Mouse (Mus musculus) G1E (cell line): ENCODE results near the gene St6galnac3. TPM values are rescaled to one million over a fixed set of nuclear protein-coding genes. Genes with fewer than 3 reads are reported as not detected.

Experiments
- ATAC-seq: 2 replicates; pipeline ENCODE4 v1.8.0; 2016; ENCODE audit warnings: mild to moderate bottlenecking; ENCODE audit not compliant: insufficient number of reproducible peaks, poor library complexity, low FRiP score, severe bottlenecking; ENCODE audit errors: extremely low read depth
- DNase-seq: peaks from one replicate; pipeline ENCODE4 v3.0.0; 2012; ENCODE audit warnings: low spot score
- H3K27me3 ChIP-seq: 2 replicates; pipeline ENCODE4 v1.6.1; 2012; ENCODE audit warnings: mild to moderate bottlenecking, low read length, inconsistent platforms; ENCODE audit not compliant: insufficient read depth
- H3K36me3 ChIP-seq: replicated peaks from 2 replicates; pipeline ENCODE3; 2012; ENCODE audit warnings: mild to moderate bottlenecking, inconsistent platforms
- H3K4me1 ChIP-seq: 2 replicates; pipeline ENCODE4 v1.6.1; 2012; ENCODE audit warnings: low read depth, low read length, inconsistent platforms, mixed read lengths; ENCODE audit not compliant: insufficient read depth
- H3K4me3 ChIP-seq: 2 replicates; pipeline ENCODE4 v1.5.1; 2012; ENCODE audit warnings: low read depth, mild to moderate bottlenecking, inconsistent platforms, low read length, moderate library complexity, mixed read lengths
- H3K9me3 ChIP-seq: replicated peaks from 2 replicates; pipeline ENCODE4 v1.6.1; 2012; ENCODE audit warnings: inconsistent platforms
- CTCF ChIP-seq: IDR thresholded peaks from 2 replicates; pipeline ENCODE4 v1.5.1; 2012; ENCODE audit warnings: low read depth, low read length, inconsistent platforms, mixed read lengths
- GATA1 ChIP-seq: IDR thresholded peaks from 2 replicates; pipeline ENCODE4 v1.6.1; 2012; ENCODE audit warnings: borderline replicate concordance, low read length, inconsistent platforms, mixed read lengths
- GATA2 ChIP-seq: IDR thresholded peaks from 2 replicates; pipeline ENCODE4 v1.6.1; 2012; ENCODE audit warnings: low read depth, low read length, inconsistent platforms, borderline replicate concordance
- POLR2AphosphoS5 ChIP-seq: IDR thresholded peaks from 2 replicates; pipeline ENCODE4 v1.6.1; 2012; ENCODE audit warnings: low read depth, low read length, inconsistent platforms; ENCODE audit not compliant: insufficient replicate concordance
- TAL1 ChIP-seq: conservative IDR thresholded peaks from 2 replicates; pipeline ENCODE4 v1.6.1; 2012; ENCODE audit warnings: low read depth, low read length, inconsistent platforms, mixed read lengths
- polyA plus RNA-seq: library from polyadenylated mRNA; stranded (reverse); fragments of >175 nt; gene quantifications from 2 replicates; pipeline ENCODE4 v1.2.3, GENCODE M21; 2012
- total RNA-seq, 2 experiments: library from RNA; stranded (forward) in 1 of 2; stranded (reverse) in 1 of 2; fragments of 200-1000 nt in 1 of 2; fragments of >200 nt in 1 of 2; fragmentation: Nextera tagmentation in 1 of 2; gene quantifications; 2 replicates each; pipeline ENCODE4 v1.2.3; 2014 to 2017

St6galnac3 gene
- total and polyA plus RNA-seq, 3 experiments: 1.3 to 62.8 (median 45.7) TPM

DNA sequence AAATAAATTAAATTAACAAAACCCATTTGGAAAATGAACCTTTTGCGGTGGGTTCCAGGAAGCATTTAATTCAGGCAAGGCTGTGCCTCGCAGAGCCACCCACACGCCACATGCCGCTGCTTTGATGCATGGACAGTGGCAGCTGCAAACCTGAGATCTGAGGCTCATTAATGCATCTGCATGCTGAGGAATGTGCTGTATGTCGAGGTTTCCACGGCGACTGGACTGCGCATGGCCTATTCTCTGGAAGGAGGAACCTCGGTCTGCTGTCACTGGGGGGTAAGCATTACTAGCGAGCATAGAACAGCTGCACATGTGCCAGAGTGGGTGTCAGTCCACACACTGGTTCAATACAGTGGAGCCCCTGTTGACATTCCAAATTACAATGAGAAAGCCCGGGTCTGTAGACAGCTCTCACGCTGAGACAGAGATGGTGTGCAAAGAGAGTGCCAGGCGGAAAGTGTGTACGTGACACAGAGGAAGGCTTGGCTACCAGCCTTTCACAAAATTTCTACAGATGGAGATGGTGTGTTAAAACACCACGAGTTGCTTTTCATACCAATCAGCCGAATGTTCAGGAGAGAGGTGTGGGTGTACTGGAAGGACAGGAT, 447.5 kb downstream of the St6galnac3 start:
- Histone ChIP-seq H3K27me3 (no peaks in the 10 kb centered on the region), H3K9me3 (peaks cover 4% of the 10 kb centered on the region; the same call in 1 of the 2 replicates), H3K4me1 (0 out of 2 replicates have a peak, but pooled peaks cover 2% of the 10 kb centered on the region), H3K36me3 (peaks cover 17% of the 10 kb centered on the region), H3K4me3 (no peak overlapping the region)
- TF ChIP-seq GATA2: no peak
- TF ChIP-seq CTCF: no peak
- TF ChIP-seq TAL1: no peak
- TF ChIP-seq GATA1: no peak
- TF ChIP-seq POLR2AphosphoS5: no peak
- ATAC-seq (no peak), DNase-seq (no peak)

DNA sequence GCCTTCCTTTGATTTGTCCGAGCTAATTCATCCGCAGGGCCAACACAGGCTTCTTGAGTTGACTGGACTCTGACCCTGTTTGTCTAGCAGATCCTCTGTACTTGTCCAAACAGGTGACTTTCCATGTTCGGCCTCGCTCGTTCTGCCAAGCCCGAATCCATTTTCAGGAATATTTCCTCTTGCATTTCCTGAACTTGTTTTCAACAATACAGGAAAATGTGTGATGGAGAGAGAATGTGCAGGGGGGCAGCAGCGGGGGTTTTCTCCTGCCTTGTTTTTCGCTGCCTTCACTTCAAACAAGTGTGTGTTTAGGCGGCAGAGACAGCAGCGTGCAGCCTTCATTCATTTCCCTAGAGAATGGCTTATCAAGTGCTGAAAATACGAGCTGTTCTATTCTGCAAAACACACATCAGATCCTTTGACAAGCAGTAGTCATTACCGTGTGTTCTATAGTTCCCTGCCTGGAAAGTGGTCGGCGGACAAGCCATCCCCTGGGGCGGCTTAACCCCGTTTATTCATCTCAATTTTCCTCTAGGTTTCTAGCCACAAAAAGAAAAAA, 448.1 kb downstream of the St6galnac3 start:
- Histone ChIP-seq H3K9me3 (peaks cover 4% of the 10 kb centered on the region; the same call in 1 of the 2 replicates), H3K4me1 (0 out of 2 replicates have a peak, but pooled peaks cover 2% of the 10 kb centered on the region), H3K4me3 (no peak overlapping the region), H3K27me3 (no peaks in the 10 kb centered on the region), H3K36me3 (peaks cover 17% of the 10 kb centered on the region)
- DNase-seq (no peak), ATAC-seq (no peak)
- no peak for TF ChIP-seq POLR2AphosphoS5
- TF ChIP-seq GATA1: no peak
- no peak for TF ChIP-seq CTCF
- no peak for TF ChIP-seq GATA2
- TF ChIP-seq TAL1: no peak

DNA sequence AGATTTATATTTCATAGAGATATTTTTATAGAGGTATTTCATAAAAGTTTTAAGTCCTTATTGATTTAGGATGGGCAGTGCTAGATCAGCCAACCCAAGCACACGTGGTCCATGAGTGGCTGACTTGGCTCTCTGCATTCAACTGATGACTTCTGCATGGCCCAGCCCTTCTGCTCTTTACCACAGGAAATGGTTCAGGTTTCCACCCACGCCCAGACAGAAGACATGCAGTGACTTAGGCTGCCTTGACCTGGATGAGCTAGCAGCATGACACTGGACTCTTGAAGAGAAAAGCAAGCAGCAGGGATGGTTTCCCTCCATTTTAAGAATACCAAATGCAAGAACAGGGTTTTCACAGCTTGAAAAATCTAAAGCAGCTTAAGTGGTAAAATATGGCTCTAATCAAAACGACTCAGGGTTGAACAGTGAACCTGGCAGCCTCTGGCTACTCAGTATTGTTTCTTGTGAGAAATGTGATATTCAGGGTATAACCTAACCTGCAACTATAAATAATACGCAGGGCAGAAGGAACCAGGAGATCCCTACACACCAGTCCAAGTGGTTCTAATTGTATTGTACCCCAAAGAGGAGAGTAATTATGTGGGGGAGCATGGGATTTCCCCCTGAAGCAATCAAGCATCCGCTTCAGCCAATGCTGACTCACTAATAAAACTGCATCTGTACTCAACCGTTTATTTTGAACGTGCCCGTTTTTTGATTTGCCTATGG, 448.7 kb downstream of the St6galnac3 start:
- no peak overlapping the region for H3K4me3 ChIP-seq
- H3K4me1 ChIP-seq: 0 out of 2 replicates have a peak, but pooled peaks cover 2% of the 10 kb centered on the region
- H3K36me3 ChIP-seq: peaks cover 17% of the 10 kb centered on the region
- no peak for TF ChIP-seq POLR2AphosphoS5
- no peak for TF ChIP-seq TAL1
- no peak for TF ChIP-seq GATA1
- no peak for TF ChIP-seq GATA2
- TF ChIP-seq CTCF: no peak
- H3K27me3 ChIP-seq: no peaks in the 10 kb centered on the region
- ATAC-seq (no peak; the same call in 1 of the 2 replicates), DNase-seq (no peak)
- H3K9me3 ChIP-seq: peaks cover 4% of the 10 kb centered on the region; the same call in 1 of the 2 replicates

DNA sequence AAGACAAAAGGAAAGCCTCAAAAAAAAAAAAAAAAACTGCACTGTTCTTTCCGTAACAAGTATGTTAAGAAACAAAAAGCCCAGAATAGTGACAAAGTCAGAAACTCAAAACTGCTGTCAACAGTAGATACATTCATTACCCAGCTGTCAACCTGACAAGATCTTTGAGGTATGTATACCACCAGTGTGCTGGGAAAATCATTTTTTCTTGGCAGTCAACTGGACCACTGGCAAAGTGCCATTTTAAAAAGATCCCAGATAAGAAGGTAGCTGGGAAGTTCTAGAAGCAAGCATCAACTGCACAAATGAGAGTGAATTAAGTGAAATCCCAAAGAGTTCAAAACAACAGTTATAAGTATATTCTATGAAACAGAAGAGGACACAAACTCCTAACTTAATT, 452.7 kb downstream of the St6galnac3 start:
- no peak for ATAC-seq
- no peak for DNase-seq
- Histone ChIP-seq H3K4me3 (no peak overlapping the region), H3K36me3 (peaks cover 2% of the 10 kb centered on the region), H3K9me3 (peaks cover 4% of the 10 kb centered on the region; the same call in 1 of the 2 replicates), H3K4me1 (0 out of 2 replicates have a peak, but pooled peaks cover 2% of the 10 kb centered on the region), H3K27me3 (no peaks in the 10 kb centered on the region)
- no peak for TF ChIP-seq CTCF
- no peak for TF ChIP-seq POLR2AphosphoS5
- no peak for TF ChIP-seq GATA2
- TF ChIP-seq GATA1: no peak
- no peak for TF ChIP-seq TAL1

DNA sequence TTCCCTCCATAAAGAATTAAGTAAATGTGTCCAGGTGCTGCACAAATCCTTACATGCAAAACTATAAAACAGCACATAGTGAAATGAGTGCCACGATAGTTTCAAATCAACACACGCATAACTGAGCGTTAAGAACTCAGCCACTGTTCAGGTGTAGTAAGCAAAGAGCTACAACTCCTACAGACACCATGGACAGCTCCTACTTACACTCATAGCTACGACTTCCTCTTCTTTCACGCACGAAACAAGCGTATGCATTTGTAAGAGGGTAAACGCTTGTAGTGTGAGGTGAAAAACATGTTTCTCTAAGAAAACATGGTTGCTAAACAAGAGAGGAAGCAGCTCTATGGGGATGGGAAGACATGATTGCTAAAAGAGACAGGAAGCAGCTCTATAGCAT, 457.6 kb downstream of the St6galnac3 start:
- no peaks in the 10 kb centered on the region for H3K4me1 ChIP-seq
- no peak overlapping the region for H3K4me3 ChIP-seq
- ATAC-seq: no peak
- DNase-seq: no peak
- TF ChIP-seq TAL1 (no peak), POLR2AphosphoS5 (no peak), GATA2 (no peak), GATA1 (no peak), CTCF (no peak)
- H3K27me3 ChIP-seq: no peaks in the 10 kb centered on the region
- no peaks in the 10 kb centered on the region for H3K9me3 ChIP-seq
- peaks cover 2% of the 10 kb centered on the region for H3K36me3 ChIP-seq

DNA sequence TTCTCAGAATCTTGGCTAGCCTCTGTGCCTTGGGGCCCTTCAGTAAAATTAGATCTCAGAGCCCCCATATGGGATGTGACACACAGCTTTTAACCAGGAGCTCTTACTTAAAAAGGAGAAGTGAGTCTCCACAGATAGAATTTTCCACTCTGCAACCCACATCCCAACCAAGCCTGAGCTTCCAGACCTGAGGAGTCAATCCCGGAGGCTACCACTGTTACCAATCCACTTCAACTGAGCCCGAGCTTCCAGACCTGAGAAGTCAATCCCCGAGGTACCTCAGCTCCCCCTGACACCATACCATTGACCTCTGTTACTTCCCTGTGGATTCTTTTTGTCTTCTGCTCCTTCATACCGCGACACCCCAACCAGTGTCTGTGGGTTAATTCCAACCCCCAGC, 463.0 kb downstream of the St6galnac3 start:
- TF ChIP-seq TAL1: no peak
- TF ChIP-seq GATA1: no peak
- H3K27me3 ChIP-seq: no peaks in the 10 kb centered on the region
- no peaks in the 10 kb centered on the region for H3K4me1 ChIP-seq
- H3K9me3 ChIP-seq: no peaks in the 10 kb centered on the region
- no peak overlapping the region for H3K4me3 ChIP-seq
- DNase-seq: no peak
- peaks cover 5% of the 10 kb centered on the region for H3K36me3 ChIP-seq
- ATAC-seq: no peak
